Mouse (Mus musculus): ENCODE measurements around the gene Nop2.

Gene Nop2

DNA sequence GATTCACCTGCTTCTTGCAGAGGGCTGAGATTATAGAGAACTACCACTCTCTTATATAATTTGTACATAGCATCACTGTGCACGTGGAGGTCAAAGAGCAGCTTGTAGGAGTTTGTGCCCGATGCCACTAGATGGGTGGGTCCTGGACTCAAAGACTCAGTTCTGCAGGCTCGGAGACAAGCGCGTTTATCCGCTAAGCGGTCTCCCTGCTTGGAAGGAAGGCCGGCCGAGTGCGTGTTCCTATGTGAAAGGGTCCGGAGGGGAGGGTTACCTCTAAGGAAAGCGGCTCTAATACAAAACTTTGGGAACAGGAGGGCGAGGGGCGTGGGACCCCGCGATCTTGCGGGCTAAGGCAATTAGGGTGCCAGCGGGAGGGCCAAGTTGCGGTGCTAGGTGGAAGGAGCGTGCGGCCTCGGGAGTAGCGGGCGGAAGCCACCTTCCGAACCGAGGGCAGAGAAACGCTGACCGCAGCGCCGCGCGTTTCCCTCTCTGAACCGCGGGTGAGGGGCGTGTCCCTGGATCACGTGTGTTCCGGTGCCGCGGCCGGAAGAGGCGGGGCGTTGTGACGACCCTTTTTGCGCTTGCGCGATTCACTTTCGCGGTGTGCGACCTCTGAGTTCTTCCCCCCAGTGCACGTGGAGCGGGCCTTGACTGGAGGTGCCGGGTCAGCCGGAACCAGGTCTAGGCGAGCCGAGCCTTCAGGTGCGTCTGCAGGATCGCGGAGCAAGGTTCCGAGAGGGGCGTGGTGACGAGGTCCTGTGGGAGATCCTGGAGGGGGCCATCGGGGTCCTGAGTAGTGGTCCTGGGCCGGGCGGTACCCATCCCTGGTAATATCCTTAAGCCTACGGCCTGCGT lies at the start of gene Nop2:
TSS of gene Nop2 (plus strand) at position 608 of the 855 bp plus-strand sequence.
- peak; percentile 77 for DNase-seq (ENCODE audit: low spot score)

DNA sequence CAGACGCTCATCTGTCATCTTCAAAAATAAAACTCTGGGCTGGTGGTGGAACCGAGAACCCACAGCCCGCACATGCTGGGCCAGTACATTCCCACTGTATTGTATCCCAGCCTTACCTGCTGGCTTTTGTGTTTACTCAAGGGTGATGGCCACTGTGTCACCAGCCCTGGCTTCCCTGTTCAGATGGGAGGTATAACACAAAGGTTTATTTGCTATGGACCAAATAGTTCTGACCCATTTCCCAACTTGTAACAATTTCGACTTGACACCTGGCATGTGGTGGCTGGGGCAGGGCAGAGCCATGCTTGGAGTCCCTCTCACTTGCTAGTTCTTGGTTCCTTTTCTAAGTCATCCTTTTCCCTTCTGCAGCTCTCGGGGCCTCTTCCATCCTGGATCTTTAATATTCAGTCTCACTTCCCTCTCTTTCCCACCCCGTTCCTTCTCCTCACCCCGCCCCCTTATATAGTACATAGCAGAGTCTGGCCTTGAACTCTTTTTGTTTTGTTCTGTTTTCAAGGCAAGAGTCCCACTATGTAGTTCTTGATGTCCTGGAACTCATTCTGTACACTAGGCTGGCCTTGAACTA lies 48.8 kb upstream of the Nop2 start:
- DNase-seq (ENCODE audit: low spot score): no peak

DNA sequence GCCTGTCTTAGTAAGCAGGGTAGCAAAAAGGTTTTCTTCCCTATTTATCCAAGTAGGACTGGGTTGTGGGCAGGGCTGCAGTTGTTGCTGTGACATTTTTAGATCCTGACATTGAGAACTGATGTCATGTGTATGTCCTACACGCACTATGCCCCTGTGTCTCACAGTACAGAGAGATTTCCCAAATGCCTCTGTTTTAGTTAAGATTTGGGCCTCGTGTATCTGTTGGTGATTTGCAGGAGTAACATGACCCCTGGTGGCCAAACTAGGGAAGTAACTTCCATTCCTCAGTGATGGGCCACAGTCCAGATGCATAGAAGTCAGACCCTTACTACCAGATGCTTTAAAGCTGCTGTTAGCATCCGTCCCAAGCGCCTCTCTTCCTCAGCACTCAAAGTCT lies 47.3 kb upstream of the Nop2 start:
- no peak for DNase-seq (ENCODE audit: low spot score)

DNA sequence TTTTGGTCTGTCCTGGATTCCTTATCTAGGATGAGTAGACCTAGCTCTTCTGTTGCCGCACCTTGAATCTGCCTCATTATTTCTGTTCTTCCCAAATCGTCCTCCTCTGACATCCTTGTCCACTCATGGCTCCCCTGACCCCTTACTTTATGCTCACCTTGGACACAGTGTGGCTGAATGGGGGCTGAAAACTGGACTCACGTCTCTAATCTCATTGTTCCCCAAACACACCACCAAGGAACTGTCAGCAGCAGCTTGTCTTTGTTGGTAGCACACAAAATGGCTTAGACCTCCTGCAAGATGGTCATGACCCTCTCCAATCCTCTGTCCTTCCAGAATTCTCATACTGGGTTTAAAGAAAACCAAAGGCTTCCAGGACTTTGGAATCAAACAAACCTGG lies 43.8 kb upstream of the Nop2 start:
- no peak for DNase-seq (ENCODE audit: low spot score)

DNA sequence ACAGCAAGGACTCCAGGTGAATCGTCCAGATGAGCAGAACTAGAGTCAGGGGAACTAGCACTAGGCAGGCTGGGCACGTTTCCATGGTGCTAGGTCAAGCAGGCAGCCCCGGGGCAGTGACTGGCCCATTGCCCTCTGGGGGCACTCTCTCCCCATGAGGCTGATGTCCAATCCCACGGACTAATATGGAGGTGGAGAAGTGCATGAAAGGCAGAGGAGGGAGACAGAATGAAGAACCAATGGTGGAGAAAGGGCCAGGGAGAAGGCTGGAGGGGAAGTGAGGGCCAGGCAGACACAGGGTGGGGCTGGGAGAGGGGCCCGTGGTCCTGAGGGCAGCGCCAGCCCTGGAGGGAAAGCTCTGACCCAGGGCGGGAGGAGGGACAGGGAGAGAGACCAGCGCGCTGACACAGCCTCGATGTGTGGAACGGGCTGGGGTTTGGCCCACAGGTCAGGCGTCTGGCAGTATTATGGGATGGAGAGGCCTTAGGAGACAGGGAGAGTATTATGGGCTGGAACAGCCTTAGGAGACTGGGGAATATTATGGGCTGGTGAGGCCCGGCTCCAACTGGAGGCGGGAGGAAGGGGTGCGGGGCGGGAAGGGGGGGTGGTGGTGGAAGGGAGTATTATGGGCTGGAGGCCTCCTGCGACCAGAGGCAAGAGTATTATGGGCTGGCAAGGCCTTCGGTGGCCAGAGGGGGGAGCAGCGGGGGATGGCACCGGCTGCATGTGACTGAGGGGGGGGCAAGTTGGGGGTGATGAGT lies 43.0 kb upstream of the Nop2 start:
- peak; percentile 67 for DNase-seq (ENCODE audit: low spot score)

DNA sequence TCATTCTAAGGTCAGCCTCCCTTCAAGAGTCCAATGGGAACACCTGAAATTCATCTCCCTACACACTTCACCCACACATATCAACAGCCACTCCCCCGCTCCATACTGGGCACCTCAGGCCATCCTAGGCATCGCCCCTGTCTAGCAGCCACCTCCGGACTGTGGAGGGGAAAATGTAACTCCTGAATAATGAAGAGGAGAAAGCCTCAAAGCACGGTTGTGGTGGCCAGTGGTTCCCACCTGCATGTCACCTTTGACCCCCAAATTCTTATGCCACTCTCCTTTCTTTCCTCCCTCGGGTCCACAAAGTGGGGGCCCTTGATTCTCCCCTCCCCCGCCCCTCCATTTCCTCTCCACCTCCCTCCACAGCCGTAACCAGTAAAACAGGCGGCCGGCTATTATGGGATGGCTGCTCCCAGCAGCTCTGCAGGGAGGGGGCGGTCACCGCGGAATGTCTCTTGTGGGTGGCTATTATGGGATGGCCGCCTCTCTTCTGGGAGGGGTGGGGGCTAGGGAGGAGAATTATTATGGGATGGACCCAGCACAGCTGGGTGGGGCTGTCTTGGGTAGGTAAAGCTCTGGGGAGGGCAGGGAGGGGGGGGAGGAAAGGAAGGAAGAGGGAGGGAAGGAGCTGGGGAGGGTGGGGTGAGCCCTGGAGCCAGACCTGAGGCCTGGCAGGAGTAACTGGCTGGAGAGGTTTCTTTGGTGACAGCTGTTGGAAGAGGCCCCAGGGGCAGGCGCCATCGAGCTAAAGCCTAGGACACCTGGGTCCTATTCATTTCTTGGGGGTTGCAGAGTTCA lies 42.0 kb upstream of the Nop2 start:
- no peak for DNase-seq (ENCODE audit: low spot score)

DNA sequence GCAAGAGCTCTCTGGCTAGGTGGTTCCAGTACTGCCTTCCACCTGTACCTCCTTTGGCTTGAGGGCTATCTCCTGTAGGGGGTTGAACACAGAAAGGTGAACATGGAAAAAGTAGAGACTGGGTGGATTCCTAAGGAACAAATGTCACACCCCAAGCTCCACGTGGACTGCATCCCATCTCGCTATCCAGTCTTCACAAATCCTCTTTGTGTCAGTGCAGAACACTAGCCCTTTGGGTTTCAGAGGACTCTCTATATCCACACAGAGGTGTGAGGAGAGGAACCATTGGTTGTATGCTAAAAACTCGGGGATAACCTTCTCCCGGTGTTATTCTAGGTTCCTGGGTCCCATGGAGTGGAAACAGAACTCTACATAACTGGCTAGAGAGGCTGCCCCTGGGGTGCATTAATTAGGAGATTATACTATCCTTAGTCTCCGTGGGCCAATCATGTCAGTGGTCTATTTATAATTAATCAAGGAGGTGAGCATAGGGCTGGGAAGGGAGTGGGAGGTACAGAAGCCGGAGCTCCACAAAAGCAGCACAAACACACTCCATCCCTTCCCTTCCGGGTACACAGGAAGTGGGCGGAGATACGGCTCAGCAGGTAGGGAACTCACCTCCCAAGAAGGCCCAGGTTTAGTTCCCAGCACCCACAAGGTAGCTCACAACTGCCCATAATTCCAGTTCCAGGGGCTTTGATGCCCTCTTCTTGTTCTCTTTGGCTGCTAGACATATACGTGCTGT lies 41.2 kb upstream of the Nop2 start:
- no peak for DNase-seq (ENCODE audit: low spot score)

DNA sequence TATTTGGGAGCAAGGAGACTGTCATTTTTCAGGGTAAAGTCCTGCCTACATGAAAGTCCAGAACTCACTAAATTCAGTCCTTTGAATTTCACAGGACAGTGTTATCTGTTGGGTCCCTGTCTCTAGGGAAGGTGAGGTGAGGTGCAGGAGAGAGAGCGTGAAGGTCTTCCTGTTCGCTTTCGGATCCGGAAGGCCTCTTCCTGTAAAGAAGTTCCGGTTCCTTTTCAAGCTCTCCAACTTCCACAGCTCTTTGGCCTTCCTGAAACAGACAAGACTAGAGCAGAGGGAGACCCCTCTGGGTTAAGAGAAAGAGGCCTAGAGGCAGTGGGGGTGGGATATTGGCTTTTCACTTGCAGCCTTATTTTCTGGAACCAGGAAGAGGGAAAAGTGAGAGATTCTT lies 39.3 kb upstream of the Nop2 start:
- DNase-seq (ENCODE audit: low spot score): no peak

DNA sequence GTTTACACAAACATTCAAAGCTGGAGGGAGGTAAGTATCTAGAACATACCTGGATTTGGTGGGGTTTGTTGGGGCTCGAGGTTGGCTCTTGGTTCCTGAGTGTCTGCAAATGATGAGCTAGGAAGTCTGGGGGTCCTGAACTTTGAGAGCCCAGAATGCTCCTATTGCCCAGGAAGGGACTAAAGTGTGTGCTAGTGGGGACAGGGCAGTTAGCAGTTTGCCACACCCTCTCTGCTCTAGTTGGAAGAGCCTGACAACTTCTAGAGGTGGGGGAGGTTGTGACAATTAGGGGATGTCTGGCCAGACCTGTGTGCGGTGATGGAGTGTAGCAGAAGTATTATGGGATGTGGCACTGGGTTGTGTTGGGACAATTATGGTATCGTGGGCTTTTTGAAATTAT lies 36.9 kb upstream of the Nop2 start:
- DNase-seq (ENCODE audit: low spot score): no peak

DNA sequence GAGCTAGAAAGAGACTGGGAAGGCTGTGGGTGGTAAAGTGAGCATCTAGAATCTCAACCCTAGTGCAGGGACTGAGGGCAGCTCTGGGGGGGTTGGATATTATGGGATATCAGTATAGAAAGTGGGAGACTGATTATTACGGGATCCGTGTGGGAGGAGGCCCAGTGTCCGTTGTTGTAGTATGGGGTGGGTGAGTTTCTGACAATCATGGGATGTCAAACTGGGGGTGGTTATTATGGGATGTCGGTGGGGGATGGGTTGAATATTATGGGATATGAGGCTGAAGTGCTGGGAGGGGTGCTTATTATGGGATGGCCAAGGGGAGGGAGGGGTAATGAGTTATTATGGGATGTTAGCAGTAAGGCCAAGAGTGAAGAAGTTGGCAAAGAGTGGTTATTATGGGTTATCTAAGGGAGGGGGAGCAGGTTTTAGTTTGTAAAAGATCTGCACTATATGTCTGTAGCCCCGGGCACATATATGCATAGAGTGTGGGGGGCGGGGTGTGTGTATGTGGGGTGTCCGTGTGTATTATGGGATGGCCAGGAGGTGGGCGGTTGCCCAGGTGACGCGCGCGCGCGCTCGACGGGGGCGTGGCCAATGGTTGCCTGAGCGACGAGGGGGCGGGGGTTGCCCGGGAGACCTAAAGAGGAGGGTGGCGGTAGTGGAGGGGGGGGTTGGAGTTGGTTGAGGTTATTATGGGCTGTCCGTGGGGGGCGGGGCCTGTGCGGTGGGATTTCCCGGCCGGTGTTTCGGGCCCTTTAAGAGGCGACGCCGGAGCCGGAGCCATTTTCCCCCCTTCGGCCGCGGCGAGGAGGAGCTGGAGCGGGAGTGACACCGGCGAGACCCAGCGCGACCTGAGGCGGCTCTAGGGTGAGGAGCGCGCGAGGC lies 36.1 kb upstream of the Nop2 start, which contains the start of gene Chd4:
TSS of gene Chd4 (plus strand) at position 591 of the 888 bp plus-strand sequence.
- peak; percentile 86 for DNase-seq (ENCODE audit: low spot score)

DNA sequence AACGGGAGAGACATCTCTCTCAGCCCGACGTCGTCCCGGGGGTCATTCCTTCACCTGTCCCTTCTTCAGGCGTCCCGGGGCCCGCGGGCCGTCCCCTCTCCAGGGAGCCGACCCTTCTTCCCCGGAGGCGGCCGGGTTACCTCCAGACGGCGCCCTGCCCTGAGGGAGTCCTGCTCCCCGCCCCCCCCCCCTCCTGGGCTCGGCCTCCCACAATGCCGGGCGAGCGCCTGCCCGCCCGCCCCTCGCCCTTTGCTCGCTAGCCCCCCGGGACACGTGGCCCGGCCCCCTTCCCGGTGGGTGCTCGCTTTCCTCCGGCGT lies 35.5 kb upstream of the Nop2 start:
- no peak for DNase-seq (ENCODE audit: low spot score)

DNA sequence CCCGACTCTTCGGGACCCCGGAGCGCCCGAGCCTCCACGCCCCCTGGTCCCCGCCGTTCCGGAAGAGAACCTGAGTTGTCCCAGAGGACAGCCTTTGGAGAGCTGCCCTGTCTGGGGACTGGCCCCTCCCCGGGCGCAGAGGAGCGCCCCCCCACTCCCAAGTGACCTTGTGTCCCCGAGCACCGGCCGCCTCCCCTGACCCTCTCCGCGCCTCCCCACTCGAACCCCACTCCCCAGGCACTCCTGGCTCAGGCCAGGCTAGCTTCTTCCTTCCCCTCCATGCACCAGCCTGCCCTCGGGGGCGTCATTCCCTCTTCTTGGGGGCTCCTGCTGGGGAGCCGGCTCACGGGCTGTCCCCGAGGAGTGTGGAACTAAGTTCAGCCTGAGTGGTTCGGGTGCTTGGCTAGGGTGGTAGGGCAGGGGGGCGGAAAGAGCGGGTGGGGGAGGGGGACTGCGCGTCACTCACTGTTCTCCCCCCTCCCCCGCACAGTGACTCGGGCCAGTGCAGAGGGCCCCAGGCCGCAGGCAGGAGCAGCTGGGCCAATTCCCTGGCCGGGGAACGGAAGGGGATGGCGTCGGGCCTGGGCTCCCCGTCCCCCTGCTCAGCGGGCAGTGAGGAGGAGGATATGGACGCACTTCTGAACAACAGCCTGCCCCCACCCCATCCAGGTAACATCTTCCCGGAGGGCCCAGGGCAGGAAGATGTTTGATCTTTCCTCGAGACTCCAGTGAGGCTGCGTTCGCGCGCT lies 34.9 kb upstream of the Nop2 start:
- no peak for DNase-seq (ENCODE audit: low spot score)

DNA sequence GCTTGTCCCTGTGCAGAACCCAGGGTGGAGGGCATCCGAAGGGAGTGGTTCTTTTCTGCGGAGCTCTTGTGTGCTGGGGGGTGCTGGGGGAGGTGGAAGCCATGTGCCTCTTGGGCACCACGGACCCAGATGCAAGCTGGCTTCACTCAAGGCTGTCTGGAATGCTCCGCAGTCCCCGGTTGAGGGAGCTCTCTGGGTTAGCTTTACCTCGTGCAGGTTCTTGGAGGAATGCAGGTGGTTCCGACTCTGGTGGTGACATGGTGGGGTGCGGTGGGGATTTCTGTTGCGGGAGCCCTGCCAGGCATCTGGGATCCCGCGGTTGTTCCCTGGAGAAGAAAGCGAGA lies 34.4 kb upstream of the Nop2 start:
- no peak for DNase-seq (ENCODE audit: low spot score)

DNA sequence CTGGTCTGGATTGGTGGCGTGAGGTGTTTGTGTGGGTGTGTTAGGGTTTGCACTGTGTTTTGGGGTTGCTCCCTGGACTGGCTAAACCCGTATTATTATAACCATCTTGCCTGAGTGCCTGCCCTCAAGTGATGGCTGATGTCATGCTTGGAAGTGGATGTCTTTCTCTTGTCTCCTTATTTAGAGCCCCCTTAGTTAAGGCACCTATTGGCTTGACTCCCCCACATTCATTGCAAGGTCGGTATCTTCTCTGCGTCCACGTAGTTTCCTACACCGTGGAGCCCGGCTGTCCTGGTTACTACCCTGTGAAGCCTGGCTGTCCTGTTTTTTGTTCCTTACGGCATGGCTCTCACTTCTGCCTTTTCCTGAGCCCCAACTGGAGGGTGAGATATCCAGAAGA lies 33.8 kb upstream of the Nop2 start:
- no peak for DNase-seq (ENCODE audit: low spot score)

DNA sequence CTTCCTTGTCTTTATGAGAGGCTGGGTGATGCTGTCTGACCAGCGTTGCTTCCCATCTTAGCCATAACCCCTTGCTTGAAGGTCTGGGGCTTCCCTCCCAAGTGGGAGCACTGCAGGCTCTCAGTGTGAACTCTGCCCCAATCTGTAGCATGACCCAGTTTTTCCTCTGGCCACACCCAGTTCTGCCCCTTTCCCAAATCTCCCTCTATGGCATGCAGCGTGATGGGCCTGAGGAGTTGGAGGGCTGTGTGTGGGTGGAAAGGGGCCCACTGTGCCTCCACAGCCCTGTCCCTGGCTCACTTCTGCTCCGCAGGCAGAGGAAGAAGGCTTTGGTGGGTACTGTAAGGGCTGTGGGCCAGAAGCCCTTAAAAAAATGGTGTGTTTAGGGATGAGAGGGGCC lies 33.2 kb upstream of the Nop2 start:
- DNase-seq (ENCODE audit: low spot score): no peak

DNA sequence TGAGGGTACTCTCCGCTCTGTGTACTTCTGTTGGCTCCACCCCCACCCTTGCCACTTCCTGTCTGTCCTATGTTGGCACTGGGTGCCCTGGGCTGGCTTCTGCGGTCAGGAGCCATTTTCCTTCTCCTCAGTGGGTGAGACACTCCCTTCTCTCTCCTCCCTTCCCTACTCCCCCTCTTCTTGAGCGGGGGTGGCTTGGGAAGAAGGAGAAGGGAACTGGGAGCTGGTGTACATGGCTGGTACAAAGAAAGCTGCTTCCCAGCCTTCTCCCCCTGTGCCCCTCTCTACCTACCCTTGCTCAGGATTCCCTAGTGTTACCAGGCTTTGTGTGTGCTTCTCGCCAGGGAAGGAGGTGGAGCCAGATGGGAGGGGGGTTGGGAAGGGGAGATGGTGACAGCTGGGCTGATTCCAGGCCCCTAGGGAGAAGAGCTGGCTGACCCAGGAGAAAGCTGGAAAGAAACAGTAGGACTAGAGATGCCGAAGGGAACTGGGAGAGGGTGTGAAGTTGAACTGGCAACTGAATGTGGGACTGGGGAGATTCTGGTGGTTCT lies 32.2 kb upstream of the Nop2 start:
- no peak for DNase-seq (ENCODE audit: low spot score)

DNA sequence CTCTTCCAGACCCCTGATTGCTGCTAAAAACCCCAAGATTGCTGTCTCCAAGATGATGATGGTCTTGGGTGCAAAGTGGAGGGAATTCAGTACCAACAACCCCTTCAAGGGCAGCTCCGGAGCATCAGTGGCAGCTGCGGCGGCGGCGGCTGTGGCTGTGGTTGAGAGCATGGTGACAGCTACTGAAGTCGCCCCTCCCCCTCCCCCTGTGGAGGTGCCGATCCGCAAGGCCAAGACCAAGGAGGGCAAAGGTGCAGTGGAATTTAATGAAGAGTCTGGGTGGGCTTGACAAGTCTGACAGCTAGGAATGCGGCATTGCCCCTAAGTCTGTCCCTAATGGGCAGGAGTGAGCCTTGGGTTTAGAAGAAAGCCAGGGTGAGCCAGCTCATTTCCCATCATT lies 30.3 kb upstream of the Nop2 start:
- no peak for DNase-seq (ENCODE audit: low spot score)

DNA sequence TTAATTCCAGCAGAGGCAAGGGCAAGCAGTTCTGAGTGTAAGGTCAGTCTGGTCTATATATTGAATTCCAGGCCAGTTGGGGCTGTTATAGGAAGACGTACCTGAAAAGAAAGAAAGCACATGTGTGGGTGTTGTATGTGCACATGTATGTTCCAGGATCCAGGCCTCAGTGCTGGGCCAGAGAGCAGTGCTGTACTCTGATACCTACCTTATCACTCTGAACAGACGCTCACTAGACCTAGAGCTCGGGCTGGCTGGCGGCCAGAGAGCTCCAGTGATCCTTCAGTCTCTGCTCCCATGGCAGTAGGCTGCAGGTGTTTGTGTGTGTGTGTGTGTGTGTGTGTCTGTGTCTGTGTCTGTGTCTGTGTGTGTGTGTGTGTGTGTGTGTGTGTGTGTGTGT lies 27.5 kb upstream of the Nop2 start:
- no peak for DNase-seq (ENCODE audit: low spot score)

DNA sequence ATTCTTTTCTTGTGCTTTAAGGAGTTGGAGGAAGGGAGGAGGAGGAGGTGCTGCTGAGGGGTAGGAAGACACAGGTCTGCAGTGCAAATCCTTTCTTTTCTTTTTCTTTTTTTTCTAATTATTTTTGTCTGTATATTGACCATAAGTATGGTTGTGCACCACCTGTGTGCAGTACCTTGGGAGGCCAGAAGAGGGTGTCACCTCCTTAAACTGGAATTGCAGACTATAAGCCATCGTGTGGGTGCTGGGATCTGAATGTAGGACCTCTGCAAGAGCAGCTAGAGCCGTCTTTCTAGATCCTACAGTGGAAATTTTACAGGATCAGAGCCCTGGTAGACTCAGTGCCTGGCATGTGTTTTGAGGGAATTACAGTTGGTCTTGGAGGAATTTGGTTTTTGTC lies 24.0 kb upstream of the Nop2 start:
- no peak for DNase-seq (ENCODE audit: low spot score)

DNA sequence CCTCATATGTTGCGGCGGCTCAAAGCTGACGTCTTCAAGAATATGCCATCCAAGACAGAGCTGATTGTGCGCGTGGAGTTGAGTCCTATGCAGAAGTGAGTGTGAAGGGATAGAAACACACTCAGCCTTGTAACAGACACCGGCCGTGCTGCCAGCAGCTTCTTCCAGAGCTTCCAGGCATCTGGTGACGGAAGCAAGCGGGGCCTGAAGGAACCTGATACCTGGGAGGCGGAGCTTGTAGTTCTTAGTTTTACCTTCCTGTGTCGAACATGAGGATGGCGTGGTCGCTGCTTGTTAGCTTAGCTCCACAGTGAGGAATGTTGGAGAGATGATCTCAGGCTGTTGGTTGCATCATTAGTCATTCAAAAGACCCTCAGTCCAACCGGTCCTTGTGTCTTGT lies 22.3 kb upstream of the Nop2 start:
- no peak for DNase-seq (ENCODE audit: low spot score)
